Mouse (Mus musculus): ENCODE measurements around the gene Acp7.

- no peak for TF ChIP-seq CTCF (IDR thresholded peaks at IDR 0.05; ENCODE audit: low read depth, low read length)
- no peak for TF ChIP-seq POLR2A (IDR thresholded peaks at IDR 0.05; ENCODE audit: borderline replicate concordance, low read depth, low read length)
Measured at GRCm38 (mm10) chr7:28562951-28563350, 68.2 kb downstream of the Acp7 start.
